Mouse (Mus musculus) T-helper 2 cell (primary cell): ENCODE results near the gene 2310061N02Rik.
"Not testable (repeated sequence)": the region's sequence is repeated elsewhere in the genome, so short reads cannot be mapped to it uniquely, and the experiment has no call there.

Experiments used
- in situ Hi-C: fragments of 300-600 bp; cut with MboI, MseI; formaldehyde crosslinking; loops from one replicate; pipeline ENCODE4 v1.15.1; 2025; ENCODE audit warnings: high pct_unique_total_duplicates

Gene 2310061N02Rik

DNA sequence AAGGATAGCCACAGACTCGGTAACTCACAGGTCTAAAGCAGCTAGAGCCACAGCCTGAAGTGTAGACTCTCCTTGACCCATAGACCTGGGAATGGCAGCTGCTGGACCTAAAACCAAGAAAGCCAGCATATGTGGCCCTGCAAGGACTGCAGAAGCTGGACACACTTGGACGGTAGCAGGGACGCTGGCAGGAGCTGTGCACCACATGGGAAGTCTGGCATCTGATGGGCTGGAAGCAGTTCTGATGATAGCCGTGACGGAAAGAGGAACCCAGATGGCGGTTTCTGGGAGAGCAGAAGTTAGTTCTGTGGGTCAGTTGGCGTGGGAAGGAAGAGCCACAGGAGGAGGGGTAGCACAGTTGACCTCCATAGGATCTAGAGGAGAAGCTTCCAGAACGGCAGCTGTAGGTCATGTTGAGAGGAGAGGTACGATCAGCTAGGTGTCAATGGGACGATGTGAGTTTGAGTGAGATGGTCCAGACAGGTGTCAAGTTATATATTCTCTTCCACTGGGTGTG, at the start of gene 2310061N02Rik:
Gene 2310061N02Rik, minus strand, starts transcription at position 467 of the 517 bp plus-strand sequence.
- in situ Hi-C loops: no loop called here

DNA sequence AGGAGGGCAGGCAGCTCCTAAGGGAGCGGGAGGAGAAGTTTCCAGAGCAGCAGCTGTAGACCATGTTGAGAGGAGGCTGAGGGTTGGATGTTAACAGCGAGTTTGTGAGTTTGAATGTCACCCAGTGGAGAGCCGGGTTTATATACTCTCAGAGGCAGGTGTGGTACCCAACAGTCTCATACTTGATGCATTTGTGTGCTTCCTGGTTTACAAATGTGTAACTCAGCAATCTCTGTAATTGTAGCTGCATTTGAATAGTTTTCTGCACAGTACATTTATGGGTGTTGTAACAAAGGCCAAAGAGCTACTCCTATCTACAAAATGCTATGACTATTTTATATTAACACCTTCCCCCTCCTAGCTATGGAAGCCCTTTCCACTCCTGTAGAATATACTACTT, 43.8 kb upstream of the 2310061N02Rik start, which contains the start of gene Krtap13:
Gene Krtap13, minus strand, starts transcription at position 101 of the 400 bp plus-strand sequence.
- in situ Hi-C loops: not testable (repeated sequence)

DNA sequence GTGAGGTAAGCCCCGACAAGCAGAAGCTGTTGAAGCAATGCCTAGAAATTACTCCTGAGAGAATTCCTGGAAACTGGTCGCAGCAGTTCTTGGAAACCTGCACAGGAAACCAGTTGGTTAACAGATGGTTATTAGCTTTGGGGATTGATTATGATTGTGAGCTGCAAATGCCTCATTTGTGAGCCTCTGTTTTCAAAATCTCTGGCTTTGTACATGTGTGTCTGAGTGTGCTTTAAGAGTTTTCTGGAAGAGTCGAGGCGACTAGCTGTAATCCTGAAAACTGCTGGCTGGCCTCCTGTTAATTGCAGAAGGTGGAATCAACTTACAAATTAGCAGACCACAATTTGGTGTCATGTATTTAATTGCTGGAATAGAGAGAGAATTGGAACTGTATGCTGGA, 40.2 kb upstream of the 2310061N02Rik start:
- in situ Hi-C loops: no loop called here

DNA sequence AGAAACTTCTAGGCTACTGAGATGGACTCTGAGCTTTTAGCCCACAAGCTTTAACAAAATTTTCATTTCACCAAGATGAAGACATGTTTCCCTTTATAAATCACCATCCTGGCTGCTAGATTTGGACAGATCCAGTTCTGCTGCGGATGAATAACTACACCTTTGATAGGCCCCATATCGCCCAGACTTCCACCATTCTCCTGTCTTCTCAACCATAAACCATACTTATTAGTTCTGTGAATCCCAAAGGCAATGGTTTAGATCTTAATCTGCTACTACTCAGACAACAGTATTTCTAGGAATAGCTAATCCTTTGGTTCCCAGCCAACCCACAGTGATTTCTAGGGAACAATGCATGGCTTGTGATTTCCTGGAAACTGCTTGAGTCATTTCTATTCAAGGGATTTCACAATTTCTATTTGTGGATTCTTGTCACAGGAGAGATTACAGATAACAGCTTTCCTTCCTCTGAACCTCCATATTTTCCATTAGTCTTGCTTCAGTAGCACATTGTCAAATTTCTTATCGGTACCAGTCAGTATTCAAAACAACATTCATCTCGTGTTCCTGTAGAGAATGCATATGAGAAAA, 37.1 kb upstream of the 2310061N02Rik start:
- in situ Hi-C loops: no loop called here

DNA sequence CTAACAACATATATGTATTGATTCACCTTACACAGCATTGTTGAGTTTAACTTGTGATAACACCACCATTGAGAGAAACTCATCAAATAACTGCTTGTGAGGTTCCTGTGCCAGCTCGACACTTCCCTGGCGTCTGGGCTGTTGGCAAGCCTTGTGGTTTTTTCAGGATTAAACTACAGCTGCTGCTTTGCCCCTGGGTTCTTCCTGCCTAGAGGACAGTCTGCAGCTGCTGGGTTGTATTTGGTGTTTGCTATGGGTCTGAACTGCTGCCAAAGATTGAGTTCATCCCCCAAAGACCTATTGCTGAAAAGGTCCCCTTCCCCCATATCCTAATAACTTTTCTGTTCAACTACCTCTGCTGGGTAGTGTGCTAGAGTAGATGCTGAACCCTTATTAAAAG, 27.6 kb upstream of the 2310061N02Rik start:
- in situ Hi-C loops: no loop called here

DNA sequence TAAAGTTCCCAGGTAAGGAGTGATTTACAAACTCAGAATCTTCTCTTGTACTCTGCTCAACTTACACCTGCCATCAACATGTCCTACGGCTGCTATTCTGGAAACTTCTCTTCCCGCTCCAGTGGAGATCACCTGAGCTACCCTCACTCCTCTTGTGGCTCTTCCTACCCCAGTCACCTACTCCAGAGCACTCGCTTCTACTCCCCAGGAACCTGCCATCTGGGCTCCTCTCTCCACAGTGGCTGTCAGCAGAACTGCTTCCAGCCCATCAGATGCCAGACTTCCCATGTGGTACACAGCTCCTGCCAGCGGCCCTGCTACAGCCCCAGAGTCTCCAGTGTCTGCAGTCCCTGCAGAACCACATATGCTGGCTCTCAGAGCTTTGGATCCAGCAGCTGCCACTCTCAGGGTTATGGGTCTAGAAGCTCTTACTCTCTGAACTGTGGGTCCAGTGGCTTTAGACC, 21.1 kb upstream of the 2310061N02Rik start, which contains the start of gene Krtap13-1:
Gene Krtap13-1, plus strand, starts transcription at position 51 of the 464 bp plus-strand sequence.
- in situ Hi-C loops: no loop called here

DNA sequence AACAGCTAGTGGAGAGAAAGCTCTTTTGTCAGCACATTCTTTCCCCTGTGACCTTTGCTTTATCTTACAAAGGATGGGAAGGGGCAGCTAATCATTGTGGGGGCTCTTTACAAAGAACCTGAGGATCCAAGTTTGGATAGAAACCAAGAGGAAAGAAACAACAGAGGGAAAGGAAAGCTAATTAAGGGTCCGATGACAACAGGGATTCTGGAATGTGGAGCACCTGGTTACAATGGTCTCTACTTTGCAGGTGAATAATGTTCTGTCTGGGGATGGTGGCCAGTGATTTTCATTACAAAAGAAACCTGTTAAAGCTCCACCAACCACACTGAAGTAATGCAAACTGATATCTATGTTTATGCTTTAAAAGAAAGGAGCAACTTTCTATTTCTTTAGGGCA, 12.3 kb upstream of the 2310061N02Rik start:
- in situ Hi-C loops: no loop called here

DNA sequence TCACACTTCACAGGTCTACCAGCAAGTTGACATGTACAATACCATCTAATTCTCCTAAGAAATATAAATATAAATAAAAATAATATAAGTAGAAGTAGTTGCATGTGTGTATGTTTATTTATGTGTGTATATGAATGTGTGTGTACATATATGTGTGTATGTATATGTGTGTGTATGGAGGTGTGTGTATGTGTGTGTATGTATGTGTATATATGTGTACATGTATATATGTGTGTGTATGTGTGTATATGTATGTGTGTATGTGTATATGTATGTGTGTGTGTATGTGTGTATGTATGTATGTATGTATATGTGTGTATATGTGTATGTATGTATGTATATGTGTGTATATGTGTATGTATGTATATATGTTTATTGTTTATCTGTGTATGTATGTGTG, 8.8 kb upstream of the 2310061N02Rik start:
- in situ Hi-C loops: no loop called here

DNA sequence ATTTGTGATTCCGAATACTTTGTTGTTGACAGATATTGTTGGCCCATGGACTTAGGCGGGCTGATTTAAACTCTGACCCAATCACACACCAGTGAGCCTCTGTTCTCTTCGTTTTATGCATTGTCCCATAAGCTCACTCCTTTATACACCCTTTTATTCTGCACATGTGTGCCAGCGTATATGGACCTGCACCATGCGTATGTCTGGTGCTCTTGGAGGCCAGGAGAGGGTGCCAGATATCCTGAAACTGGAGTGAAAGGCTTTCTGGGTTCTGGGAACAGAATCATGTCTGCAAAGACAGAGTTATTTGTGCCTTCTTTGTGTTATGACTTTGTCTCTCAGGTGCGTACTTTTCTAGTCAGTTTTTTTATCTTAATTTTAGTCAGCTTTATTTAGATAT, 3.5 kb upstream of the 2310061N02Rik start:
- in situ Hi-C loops: no loop called here

DNA sequence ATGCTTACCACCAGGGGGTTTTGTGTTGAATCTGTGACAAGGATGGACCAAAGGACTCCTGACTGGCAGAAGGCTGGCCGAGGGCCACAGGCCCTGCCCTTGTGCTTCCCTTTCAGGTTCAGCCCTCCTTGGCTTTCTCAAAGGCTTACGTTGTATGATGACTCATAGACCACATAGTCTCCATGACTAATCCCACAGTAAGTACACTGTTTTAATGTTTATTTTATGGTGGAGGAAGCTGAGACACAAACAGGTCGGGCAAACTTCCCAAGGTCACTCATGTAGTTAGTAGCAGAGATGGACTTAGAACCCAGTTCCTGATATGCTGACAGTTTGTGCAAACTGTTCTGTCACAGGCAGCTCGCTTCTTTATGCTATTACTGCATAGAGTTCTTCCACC, 3.0 kb upstream of the 2310061N02Rik start:
- in situ Hi-C loops: no loop called here

DNA sequence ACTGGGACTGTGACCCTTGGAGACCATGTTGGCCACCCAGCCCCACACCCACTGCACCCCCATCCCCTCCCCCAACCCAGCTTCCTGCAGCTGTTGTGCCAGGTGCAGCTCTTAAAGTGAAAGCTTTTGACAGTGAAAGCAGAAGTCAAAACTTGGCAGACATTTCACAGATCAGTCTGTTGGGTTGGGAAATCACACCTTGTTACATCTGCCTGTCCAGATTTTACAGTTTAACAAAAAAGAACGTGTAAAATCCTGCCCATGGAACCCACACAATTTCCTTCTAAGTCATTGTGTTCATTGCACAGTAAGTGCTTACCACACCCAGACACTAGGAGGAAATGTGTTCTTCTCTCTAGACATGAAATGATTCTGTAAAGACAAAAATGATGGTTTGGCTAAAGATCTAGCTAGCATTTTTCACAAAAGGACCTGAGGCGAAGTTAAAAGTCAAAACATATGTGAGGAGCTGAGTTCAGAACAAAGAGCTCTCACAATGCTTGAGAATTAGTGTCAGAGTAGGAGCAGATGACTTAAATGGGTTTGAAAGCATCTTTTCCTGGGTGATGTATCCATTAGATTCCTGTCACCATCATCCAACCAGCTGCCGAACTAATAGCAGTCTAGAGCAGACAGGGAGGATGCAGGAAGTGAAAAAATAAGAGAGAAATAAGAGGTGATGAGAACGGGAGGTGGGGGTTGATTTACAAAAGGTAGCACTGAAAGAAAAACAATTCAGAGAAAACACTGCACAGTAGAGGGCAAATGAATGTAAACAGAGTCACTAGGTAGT, 6.5 kb downstream of the 2310061N02Rik start:
- in situ Hi-C loops: no loop called here

DNA sequence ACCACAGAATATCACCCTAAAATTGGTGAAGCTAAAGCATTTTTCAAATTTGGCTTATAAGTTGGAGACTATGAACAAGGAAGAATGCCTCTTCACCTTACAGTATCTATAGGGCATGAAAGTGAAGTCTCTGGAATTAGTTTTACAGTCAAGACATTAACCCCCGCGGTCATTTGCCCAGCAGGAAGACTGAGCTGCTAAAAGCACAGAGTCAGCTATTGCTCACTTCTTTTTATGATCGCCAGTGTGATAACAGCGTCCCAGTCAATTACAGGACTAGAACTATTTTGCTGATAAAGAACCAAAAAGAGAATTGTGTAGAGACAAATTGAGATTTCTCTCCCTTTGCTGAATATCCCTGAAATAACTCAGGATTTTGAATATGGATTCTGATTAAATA, 11.5 kb downstream of the 2310061N02Rik start:
- in situ Hi-C loops: no loop called here

DNA sequence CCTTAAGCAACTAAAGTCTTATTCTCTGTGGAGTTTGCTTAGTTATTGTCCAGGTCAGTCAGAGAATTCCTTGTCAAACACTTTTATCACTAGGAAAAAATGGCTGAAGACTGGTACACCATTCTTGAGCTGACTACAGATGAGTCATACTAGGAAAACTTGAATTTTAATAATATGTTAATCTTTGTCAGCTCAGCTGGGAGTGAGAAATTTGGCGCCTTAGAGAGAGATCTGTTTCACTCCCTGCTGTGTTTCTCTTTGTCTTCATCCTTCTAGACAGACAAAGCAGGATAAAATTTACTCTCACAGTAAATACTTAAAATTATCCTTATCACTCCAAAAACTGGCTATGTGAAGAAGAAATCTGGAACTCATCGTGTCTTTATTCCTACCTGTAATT, 26.5 kb downstream of the 2310061N02Rik start:
- in situ Hi-C loops: no loop called here

DNA sequence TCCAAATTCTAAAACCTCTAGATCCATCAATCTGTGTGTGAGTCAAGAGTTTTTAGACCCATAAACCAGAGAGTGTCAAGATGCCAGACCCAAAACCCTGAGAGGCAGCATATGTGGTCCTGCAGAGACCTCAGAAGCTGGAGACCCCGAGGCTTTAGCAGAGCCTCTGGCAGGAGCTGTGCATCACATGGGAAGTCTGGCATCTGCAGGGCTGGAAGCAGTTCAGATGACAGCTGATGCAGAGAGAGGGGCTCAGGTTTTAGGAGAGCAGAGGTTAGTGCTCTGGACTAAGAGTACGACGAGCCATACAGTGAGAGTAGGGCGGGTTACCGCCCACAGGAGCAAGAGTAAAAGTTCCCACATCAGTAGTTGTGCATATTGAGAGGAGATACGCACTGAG, 28.7 kb downstream of the 2310061N02Rik start:
- in situ Hi-C loops: no loop called here

DNA sequence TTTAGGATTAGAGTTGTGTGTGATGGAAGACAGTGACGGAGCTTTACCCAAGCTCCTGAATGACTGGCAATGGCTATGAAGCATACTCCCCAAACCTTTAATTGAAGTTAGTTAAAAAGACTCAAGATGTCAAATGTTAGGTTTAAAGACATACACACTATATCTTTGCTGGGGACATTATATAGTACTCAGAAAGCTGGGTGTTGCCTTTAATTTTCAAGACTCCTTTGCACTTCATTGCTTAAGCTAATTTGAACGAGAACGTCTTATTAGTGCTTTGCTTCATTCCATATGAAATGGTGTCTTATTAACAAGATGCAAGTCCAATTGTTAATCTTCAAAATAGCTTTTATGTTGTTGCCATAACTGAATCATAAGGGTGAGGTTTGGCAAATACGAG, 36.2 kb downstream of the 2310061N02Rik start, which contains the start of gene Krtap27-1:
Gene Krtap27-1, minus strand, starts transcription at position 101 of the 400 bp plus-strand sequence.
- in situ Hi-C loops: no loop called here

DNA sequence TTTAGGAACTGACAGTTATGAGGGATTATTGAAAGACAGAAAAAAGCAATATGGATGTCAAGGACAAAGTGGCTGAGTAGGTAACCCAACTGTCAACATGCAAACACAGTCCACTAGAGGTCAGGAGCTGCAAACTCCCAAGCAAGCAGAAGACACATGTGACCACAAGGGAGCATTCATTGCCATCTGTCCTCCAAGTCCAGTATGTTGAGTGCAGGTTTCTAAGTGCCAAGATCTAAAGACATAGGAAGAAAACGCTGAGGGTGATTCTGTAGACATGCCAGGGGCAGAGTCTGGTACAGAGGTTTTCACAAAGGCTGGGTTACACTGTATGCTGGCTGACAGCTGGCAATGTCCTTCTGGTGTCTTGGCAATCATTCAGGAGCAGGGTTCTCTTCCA, 50.3 kb downstream of the 2310061N02Rik start:
- in situ Hi-C loops: no loop called here
